In the genomic region with DNA sequence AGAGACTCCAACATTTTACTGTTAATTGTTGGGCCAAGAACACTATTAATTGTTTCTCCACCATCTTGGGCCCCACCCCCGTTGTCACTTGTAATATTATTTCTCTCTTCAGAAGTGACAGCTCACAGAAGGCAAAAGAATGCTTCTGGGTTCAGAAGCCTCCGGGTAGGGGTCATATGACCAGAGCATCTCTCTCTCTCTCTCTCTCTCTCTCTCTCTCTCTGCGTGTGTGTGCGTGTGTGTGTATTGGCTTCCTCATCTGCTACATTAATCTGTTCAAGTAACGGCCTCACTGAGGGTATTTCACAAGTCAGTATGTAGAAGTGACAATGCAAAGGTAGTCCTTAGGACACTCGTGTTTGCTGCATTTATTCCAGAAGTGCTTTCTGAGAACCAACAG, we compare ENCODE assay signal across 12 mouse cellular contexts.
"Had no signal": no experiment of that assay in that cellular context is flagged by ENCODE, and none has a peak within 500 bp of the region (broad histone marks: within the 10 kb centered on the region; RNA-seq: fewer than 3 reads in every experiment).

No protein-coding gene starts in this region.

- H3K9ac ChIP-seq: intestine, embryonic 15.5 days; limb, embryonic 15.5 days; lung, embryonic 14.5 days had no signal

- H3K36me3 ChIP-seq: intestine, embryonic 15.5 days; limb, embryonic 15.5 days; midbrain, embryonic 10.5 days had no signal

- H3K27ac ChIP-seq: intestine, embryonic 15.5 days; limb, embryonic 15.5 days; macrophage; midbrain, embryonic 10.5 days had no signal

- H3K4me2 ChIP-seq: intestine, embryonic 15.5 days; limb, embryonic 15.5 days; lung, embryonic 14.5 days had no signal

- H3K4me1 ChIP-seq: intestine, embryonic 15.5 days; limb, embryonic 15.5 days; midbrain, embryonic 10.5 days had no signal

- H3K4me3 ChIP-seq: intestine, embryonic 15.5 days; limb, embryonic 15.5 days; midbrain, embryonic 10.5 days had no signal

- H3K9me3 ChIP-seq: intestine, embryonic 15.5 days; limb, embryonic 15.5 days; midbrain, embryonic 10.5 days had no signal

- ATAC-seq: intestine, embryonic 15.5 days; midbrain, embryonic 16.5 days had no signal

- H3K27me3 ChIP-seq: intestine, embryonic 15.5 days; limb, embryonic 15.5 days had no signal

- DNase-seq: kidney, adult 18-20 months; kidney, postnatal 10 days; kidney, postnatal 4 days; lung, embryonic 14.5 days; lung, postnatal 10 days; thymus, adult 18-20 months; thymus, postnatal 14 days had no signal
